Mouse (Mus musculus): Measurements from ENCODE around the gene Sdhd.

Sdhd gene

DNA sequence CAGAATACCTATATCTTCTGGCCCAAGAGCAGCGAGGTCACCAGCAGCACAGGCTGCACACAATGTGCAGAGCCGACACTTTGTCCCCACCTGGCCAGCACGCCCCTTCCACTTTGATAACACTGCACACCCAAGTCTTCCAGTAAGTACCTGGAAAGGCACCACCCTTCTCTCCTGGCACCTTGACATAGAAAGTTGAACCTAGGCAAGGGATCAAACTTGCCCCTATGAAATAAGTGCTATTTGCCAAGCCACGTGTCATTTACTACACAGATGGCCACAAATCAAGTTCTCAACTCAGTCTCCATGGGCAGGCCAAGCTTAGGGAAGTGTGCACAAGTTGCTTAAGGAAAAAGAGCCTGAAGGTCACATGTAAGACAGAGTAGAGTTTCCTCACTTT, 16.7 kb downstream of the Sdhd start:
- no peak for DNase-seq (ENCODE audit: low spot score in 2 of 2)

DNA sequence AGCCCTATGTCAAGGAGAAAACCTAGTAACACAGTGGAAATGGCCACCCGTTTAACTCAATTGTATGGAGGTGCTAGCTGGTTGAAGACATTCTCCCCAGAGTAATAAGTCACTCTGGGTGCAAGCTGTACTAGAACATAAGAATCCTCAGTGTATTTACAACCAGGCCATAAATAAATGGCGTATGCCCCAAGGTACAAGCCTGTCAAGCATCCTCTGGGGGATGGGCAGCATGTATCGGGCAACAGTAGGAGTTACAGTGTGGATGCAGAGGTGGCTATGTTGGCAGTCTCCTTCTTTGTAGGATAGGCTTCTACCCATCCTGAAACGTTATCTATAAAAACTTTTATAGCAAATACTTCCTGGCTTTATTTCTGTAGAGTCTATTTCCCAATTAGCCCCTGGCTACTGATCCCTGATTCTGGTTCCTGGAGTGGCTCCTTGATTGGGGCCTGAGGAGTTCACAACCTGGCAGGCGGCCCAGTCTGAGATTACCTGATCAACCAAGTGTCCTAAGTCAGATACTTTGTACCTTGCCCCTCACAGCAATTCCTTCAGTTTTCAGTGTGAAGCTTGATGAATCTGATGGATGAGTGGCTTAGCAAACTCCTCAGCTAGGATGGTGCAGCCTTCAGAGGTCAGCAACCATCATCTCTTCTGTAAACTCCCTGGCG, 18.3 kb downstream of the Sdhd start:
- no peak for DNase-seq (ENCODE audit: low spot score in 2 of 2)

DNA sequence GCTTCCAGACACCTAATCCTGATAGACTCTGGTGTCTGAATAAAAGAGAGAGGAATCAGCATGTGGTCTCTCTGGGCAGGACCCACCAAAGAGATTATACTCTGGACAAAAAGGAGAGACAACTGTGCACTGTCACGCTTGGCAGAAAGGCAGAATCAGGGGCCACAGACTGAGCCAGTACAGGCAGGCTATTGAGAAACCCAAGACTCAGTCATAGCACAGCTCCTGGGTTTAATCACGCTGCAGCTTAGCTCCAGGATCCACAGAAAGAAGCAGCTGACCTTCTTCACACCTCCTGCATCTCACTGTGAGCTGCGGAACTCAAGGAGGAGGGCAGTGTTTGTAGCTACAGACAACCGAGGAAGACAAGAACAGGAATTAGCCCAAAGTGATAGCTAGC, 23.2 kb downstream of the Sdhd start:
- no peak for DNase-seq (ENCODE audit: low spot score in 2 of 2)

DNA sequence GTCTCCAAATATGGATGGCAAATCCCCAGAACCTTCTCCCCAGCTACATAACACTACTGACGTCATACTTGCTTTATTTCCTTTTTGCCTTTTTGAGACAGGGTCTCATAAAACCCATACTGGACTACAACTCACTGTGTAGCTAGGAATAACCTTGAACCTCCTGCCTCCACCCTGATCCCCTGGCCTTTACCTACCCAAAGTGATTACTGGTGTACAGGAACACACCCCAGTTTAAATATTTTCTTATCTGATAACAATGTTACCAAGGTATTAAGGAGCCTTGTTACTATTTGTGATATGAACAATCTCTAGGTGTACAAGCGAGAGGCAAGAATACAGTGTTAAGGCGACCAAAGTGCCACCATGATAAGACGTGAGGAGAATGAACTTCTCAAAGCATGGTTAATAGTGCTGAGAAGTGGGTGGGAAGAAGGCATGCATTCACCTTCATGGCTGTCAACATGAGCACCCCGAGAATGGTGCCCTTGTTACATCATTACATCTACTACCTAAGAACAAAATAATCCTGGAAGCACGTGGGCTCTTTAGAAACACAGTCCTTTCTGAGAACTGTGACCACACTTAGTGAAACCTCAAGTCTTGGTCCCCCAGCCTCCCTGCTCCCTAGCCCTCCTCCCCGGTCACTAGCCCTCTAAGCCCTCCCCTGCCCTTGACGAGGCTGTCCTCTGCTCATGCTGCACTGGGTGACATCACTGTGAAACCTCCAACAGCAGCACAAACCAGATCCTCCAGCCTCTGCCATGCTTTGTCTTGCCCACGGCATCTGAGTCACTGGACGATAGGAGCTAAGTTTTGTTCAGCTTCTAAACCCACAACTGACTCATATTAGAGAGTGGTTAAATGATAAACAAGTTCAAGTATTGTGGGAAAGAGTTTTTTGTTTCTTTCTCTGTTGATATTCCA, 33.8 kb downstream of the Sdhd start:
- no peak for DNase-seq (ENCODE audit: low spot score in 2 of 2)

DNA sequence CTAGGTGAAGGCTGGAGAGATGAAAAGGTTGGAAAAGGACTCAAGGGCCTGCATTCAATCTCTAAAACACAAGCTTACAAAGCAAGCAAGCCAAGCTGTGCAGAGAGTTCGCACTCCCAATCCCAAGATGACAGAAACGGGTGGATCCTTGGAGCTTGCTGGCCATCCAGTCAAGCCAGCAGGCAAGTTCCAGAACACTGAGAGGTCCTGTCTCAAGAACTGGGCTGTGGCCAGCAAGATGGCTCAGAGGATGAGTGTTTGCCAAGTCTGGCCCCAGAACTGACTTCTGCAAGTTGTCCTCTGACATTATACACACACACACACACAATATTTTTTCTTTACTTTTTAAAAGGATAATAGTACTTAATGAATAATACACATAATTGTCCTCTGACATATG, 35.7 kb downstream of the Sdhd start:
- no peak for DNase-seq (ENCODE audit: low spot score in 2 of 2)

DNA sequence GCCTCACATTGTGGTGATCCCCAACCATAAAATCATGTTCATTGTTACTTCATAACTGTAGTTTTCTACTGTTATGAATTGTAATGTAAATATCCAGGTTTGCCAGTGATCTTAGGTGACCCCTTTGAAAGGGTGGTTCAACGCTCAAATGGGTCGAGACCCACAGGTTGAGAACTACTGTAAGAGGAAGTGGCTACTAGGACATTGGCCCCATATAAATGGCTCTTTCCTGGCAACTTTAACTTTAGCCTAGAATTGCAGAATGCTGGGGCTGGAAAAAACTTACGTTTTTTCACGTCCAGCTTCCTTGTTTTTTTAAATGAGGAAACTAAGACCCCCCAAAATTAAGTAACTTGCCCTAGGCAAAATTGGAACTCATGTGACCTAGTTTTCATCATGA, 36.2 kb downstream of the Sdhd start:
- DNase-seq (ENCODE audit: low spot score in 2 of 2): no peak

DNA sequence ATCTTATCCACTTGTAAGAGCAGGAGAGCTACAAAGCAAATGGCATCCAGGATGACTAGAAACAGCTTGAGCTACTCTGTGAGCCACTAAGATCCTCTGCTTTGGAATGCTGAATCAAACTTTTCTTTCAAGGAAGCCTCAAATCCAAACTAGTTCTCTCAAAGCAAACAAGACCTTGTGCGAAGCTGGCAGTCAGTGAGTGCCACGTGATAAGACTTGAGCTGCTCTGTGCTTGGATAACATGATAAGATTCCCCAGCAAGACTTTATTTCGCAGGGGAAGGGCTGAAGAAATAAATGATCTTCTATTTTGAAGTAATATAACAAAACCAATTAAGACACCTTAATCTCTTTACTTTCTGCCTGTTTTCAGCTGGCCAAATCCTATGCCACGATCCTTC, 37.7 kb downstream of the Sdhd start:
- no peak for DNase-seq (ENCODE audit: low spot score in 2 of 2)

DNA sequence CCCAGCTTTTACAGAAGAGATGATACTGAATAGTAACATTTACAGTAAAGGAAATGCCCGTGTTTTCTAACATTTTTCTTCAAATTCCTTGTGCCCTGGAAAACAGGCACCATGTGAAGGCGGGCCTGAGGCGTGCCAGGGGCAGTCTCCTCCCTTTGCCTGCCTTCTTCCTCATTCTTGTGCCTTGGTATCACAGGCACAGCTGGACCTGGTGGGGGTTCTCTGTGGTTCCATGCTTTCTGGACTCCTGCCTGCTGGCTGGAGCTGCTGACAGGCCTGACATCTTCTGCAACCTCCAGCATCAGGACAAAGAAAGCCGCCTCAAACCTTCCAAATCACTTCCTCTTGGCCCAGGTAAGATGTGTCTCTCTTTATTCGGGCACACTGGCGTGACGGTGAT, 38.4 kb downstream of the Sdhd start:
- DNase-seq (ENCODE audit: low spot score in 2 of 2): no peak

DNA sequence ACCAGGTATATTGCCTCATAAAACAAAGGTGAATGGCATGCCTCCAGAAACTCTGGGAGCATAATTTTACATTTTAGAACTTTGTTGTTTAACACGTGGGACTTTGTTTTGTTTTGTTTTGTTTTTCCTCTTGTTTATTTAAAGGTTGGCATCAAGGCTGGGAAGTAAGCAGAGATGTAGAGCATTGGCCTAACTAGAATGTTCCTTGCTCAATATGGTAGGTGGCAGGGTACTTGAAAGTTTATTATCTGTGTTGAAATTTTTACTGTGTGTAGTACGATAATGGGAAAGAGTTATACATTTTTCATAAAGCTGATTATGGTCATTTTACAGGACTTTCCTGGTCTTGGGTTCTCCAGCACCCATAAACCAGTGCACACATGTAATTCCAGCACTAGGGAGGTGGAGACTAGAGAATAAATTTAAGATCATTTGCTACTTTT, 41.7 kb downstream of the Sdhd start:
- DNase-seq (ENCODE audit: low spot score in 2 of 2): no peak

DNA sequence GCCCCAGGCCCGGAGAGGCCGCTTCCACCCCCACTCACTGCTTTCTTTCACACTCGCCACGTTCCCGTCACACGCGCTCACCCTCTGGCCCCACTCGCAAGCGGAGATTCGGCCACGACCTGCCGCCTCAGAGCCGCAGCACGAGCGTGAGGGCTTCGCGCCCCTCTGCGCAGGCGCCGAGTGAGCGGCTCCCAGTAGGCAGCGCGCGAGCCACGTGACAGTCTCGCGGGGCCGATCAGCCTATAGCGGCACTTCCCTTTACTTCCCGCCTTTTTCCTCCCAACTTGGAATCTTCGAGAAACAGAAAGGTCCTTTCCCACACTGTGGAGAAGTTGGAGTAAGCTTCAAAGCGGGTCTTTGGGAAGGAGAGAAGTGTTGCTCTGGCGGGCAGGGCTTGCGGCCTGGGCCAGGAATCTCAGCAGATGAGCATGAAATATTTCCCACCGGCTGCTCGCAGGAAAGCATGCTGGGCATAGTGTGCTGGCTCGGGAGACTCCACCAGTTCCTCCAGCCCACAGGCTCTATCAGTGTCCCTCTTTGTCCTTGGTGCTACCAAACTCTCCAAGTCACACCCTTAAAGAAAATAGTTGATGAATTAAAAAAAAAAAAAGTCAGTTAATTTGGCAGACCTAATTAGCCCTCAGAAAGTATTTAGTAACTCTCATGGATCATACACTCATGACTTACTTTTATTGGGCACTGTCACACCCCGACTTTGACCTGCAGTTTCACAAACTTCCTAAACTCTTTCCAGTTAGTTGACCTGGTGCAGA, 42.3 kb downstream of the Sdhd start, which contains the start of gene Tex12:
Tex12 (minus strand) TSS at position 181 of the 773 bp plus-strand sequence.
- DNase-seq (ENCODE audit: low spot score in 2 of 2): no peak

DNA sequence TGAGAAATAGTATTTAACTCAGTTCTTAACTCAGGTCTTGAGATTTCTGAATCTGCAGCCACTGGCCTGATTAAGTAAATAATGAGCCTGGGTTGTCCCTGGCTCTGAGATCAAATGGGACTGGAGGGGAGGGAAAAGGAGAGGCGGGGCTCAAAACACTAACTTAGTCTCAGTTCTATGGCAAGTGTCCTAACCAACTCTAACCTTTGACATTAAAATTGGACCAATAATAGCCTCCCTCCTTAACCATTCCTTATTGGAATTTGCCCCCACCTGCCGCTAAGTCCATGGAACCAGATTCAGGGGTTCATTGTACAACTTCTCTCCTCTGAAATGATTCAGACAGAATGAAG, 48.5 kb downstream of the Sdhd start, which contains the start of gene Bco2:
Bco2 (minus strand) TSS at position 88 of the 353 bp plus-strand sequence.
- no peak for DNase-seq (ENCODE audit: low spot score in 2 of 2)

DNA sequence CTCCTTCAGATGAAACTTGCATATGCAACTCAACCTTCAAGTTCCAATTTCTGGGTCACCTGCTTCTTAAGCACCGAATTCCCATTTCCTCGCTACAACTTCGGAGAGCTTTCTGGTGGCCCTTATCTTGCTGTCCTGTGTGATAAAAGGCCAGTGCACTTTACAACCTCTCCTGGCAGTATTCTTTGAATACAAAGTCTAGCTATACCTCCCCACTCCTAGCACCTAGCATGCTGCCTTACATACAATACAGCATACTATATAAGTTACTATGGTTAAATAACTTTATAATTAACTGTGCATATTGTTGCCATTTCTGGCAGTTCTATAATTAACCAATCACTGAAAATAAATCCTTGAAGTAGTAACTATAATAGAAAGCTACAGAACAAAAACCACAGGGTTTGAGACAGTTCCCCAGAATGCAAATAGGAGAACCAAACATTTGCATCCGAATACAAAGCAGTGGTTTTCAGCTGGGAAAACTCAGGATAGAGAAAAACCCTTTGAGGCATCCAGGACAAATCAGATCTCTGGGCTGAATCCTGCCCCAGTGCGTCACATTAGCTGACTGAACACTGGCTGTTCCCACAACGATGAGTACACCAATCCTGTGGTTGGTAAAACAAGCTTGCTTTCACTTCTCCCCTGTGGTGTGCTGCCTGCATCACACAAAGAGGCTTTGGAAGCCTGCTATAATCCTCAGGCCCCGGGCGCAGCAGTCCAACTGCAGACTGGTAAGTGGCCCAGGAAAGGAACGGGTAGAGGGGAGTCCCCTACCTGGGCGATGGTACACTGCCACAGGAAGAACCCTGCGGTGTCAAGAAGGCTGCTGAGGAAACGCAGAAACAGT, 49.1 kb downstream of the Sdhd start, which contains the start of gene Il18:
Il18 (plus strand) TSS at position 587 of the 853 bp plus-strand sequence.
- DNase-seq (ENCODE audit: low spot score in 2 of 2): peak; percentile 79

DNA sequence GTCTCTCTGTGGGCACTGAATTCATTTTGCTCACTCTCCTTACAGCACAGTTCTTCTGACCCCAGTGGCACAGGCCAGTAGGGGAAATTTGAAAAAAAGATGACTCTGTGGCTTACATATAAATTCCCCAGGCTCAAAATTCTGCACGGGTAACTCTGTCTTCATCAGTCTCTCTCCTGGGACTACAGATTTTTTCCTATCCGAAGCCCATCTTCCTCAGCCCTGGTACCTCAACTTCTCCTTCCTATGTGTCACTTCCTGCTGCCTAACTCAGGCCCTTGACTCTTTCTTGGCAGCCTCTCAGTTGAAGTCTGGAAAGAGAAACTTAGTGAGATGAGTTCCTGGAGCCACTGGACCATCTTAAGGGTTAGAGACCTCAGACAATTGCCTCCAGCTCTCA, 50.1 kb downstream of the Sdhd start:
- DNase-seq (ENCODE audit: low spot score in 2 of 2): peak; percentile 57 to 60

DNA sequence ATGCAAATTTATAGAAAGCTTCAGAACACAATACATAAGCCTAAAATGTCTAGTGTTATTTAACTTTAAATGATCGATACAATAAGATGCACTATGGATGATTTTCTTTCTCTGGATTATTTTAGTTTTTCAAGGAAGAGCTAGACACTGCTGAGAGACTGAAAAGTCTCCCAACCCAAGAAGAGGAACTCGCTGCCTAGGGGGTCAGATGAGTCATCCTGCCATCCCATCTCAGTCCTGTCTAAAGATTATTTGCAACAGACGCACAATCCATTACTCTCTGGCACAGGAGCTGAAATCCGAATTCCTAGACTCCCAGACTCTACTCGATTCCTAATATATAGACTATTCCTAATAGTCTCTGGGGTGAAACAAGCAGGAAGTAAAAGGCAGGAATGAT, 51.4 kb downstream of the Sdhd start:
- no peak for DNase-seq (ENCODE audit: low spot score in 2 of 2)

DNA sequence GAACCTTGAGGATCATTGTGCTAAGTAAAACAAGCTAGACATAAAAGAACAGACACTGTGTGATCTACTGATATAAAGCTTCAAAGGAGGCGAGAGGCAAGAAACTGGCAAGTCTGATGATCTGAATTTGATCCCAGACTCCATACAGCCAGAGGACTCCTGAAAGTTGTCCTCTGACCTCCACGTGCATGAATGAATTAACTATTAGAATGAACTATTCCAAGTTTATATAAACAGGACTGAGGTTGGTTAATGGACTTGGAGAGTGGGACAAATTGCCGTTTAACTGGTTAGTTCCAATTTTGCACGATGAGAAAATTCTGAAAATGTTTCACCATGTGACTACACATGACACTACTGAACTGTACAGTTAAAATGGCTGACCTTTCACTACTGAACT, 54.7 kb downstream of the Sdhd start:
- no peak for DNase-seq (ENCODE audit: low spot score in 2 of 2)

DNA sequence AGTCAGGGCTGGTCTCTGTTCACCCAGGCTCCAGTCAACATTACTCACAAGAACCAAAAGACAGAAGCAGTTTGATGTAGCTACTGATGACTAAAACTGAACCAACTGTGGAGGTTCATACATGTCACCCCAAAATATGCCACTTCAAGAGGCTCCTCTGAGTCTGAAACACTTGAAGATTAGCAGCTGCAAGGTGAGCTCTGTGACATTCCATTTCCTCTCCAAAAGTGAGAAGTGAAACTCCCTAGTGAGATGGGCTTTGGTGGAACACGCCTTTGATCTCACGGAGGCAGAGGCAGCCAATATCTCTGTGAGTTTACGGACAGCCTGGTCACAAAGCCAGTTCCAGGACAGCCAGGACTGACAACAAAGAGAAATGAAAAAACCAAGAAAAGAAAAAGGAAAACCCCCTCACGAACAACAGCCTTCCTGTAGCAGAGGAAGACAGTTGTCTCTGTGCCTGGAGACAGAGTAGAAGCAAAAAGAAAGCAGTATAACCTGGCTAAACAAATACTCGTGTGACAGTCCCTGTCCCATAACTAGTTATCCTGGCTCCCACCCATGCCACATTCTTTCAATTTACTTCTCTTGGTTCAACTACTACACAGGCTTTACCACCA, 55.6 kb downstream of the Sdhd start:
- DNase-seq (ENCODE audit: low spot score in 2 of 2): peak; percentile 77 to 81
